Mouse (Mus musculus) lung, adult 2 months (tissue): ENCODE measurements at regions not wholly inside any gene's neighbourhood (a gene's known extent, or its start where the extent isn't known, plus 50 kb on each side); places are given as distances from the start of the nearest gene placed in this dataset.

ENCODE experiments used
- CTCF ChIP-seq: fragments of 200-500 bp; IDR thresholded peaks from 2 replicates; pipeline ENCODE4 v1.5.1; 2011; ENCODE audit warnings: mild to moderate bottlenecking, low read length, control low read depth; ENCODE audit not compliant: insufficient read depth
- POLR2A ChIP-seq: fragments of 200-500 bp; IDR thresholded peaks from 2 replicates; pipeline ENCODE4 v1.6.1; 2011; ENCODE audit warnings: low read depth, mild to moderate bottlenecking, control low read depth, low read length, borderline replicate concordance; ENCODE audit errors: extremely low read depth

DNA sequence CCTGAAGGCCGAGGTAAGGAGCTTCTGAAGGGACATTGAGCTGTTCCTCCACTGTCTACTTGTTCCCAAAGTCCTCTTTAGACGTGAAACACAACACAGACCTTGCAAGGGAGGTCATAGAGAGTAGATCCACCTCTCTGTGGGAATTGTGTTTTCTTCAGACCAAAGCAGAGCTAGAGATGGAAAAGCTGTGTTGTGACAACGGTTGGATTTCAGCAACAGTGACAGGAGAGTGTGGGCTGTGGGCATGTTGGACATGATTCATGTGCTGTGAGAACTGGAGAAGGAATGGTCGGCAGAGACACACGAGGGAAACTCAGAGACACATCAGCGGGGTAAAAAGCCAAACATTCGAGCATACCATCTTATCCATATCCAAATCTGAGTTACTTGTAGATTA, 261.2 kb upstream of the Nt5e start:
- TF ChIP-seq POLR2A = no peak
- TF ChIP-seq CTCF = no peak
